Mouse (Mus musculus) layer of hippocampus, adult 18-20 months (tissue): ENCODE data around the gene Pappa2. TPM values are rescaled to one million over a fixed set of nuclear protein-coding genes. Genes with fewer than 3 reads are reported as not detected.

Experiments
- DNase-seq, 2 experiments: peaks; one replicate each; pipeline ENCODE4 v3.0.0; 2022; ENCODE audit warnings: low spot score in 2 of 2
- total RNA-seq, 2 experiments: library from RNA; stranded (reverse); gene quantifications; 2 replicates each; pipeline ENCODE4 v1.2.3; 2021

The Pappa2 gene
- total RNA-seq, 2 experiments from 2014 or later, result 0.41 to 0.89 TPM

- peak in 1 of 2 experiments; percentile 34 for DNase-seq
These were observed 69.6 kb downstream of the Pappa2 start for GRCm38 (mm10) chr1:158910661-158911060.

DNA sequence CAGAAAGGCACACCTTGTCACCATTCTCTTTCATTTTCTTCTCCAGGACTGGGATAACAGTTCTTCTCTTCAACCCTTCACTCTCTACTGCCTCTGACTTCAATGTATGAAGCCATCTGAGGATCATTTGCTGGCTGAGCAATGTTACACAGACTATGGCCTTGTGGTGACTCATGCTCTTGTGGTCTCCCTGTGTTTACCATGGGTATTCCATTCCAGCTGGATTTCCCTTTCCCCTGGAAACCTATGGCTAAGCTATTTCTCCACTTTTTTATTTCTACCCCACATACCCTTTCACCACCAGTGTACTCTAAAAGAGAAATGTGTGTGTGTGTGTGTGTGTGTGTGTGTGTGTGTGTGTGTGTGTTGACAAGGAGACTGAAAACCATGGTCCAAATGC is 83.0 kb downstream of the Pappa2 start:
- DNase-seq, result no peak

GRCm38 (mm10) chr1:158894441-158894840 is 85.8 kb downstream of the Pappa2 start:
- no peak for DNase-seq

DNA sequence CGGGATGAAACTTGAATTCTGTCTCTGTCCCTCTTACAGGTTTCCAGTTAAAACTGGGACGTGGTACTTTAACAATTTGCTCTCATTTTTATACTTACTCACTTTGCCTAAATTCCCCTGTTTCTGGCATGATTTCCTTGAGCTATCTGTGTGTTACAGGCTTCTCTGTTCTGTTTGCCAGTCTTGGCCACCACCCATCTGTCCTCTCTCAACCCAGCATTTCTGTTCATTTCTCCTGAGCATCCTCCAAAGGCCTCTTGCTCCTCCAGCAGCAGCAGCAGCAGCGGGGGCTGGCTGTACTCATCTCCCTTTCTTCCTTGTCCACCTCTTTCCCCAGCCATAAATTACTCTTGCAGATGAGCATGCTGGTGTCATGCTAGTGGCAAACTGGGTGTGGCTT is 104.8 kb downstream of the Pappa2 start:
- peak in 1 of 2 experiments; percentile 7 for DNase-seq

- DNase-seq, result no peak
These were observed 105.7 kb downstream of the Pappa2 start for GRCm38 (mm10) chr1:158874552-158875077.

DNA sequence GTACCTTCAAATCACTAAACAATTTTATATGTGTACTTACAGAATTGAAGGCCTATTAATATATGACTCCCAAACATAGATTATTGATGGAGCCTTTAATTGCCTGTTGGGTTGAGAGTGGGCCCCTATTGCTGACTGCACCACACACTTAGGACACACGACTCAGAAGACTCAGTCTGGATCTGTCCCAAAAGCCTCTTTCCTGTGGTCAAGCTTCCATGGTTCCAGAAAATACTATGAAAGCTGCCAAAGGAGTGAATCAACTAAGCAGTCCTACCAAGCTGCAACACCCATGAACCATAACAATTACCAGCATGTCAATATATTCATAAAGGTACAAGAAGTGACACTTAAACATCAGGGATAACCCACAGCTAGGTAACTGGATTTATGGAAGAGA is 106.7 kb downstream of the Pappa2 start:
- no peak for DNase-seq

DNA sequence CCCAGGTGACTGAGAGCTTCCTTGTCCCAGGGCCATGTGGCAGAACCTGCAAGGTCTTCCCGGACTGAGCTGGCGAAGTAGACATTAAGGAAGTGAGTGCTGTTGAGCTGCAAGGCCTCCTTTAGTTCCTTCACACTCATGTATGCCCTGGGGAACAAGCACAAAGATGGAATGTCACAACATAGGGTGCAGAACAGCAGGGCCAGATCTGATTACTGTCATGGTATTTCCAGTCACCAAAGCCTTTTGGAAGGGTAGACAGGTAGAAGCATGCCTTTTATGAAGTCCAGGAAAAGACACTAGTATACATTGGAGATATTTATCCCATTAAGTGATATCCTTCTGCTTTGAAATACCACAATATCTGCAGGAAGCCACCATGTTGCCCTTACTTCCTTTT is 108.9 kb downstream of the Pappa2 start:
- no peak for DNase-seq

GRCm38 (mm10) chr1:158860190-158860589 is 120.1 kb downstream of the Pappa2 start:
- no peak for DNase-seq

GRCm38 (mm10) chr1:158853936-158854882 is 126.1 kb downstream of the Pappa2 start:
- no peak for DNase-seq

- DNase-seq, result peak in 1 of 2 experiments; percentile 14
These were observed 127.3 kb downstream of the Pappa2 start for GRCm38 (mm10) chr1:158852836-158853567.

GRCm38 (mm10) chr1:158850459-158850858 is 129.8 kb downstream of the Pappa2 start:
- no peak for DNase-seq

- DNase-seq, result no peak
These were observed 135.7 kb downstream of the Pappa2 start for GRCm38 (mm10) chr1:158844604-158845003.

DNA sequence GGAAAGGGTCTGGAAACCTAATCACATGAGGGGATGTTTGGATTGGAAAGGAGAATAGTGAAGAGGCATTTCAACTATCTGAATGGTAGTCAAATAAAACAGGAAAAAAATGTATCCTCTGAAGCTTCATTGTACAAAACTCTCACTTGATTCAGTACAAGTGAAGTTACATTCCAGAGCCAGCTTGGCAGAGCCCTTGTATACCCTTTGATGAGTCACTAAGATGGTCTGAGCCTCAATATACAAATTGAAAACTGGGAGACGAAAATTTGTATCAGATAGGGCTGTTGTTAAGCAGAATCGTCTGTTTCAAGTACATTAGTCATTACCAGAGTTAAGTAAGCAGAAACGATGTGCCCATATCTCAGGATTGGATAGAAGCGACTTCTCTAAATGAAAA is 143.1 kb downstream of the Pappa2 start:
- no peak for DNase-seq

DNA sequence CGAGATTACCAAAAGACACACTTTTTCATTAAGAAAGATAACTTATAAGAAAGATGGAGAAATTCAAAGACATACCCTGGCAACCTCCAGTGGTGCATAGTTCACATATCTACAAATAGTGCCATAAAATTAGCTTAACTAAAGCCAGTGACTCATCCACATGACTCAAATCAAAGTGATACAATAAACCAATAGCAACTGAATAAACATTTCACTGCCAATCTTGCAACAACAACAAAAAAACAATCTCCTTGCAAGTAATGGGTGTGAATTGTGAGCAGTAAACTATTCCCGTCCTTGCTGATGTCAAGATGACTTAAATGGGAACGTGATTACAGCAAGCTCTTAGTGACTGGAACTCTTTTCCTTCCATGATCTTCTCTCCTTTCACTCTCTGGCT is 150.1 kb downstream of the Pappa2 start:
- DNase-seq, result no peak

DNA sequence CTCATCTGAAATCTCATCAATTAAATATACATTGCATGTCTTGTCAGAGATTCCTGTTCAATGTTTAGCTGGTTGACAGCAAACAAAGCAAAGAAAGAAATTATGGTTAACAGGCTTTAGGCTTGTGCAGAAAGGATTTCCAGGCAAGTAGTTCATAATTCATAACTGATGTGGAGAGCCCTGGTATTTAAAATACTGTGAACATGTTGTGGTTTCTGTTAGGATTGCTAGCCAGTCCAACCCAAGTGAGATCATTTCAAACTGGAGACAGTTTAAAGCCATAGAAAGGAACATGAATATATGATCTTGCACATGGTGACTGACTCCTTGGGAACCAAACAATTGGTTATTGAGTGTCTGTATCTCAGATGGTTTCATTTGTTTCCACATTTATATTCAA is 152.4 kb downstream of the Pappa2 start:
- no peak for DNase-seq

DNA sequence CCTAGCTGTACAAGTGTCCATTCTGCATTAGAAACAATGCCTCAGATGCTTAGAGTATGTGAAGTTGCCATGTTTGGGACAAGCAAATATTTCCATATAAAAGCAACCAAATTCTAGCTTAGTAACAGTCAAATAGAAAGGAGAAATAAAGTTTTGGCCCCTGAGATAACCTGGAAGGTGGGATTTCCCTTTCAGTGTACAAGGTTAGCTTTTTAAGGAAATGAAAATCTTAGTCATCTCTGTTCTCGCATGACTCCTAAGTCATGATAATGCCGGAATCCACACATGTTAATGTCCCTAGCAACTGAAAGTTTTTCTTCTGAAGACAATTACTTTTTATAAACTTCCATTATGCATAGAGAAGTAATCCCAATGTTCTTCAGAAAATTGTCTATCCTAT is 160.6 kb downstream of the Pappa2 start:
- no peak for DNase-seq

GRCm38 (mm10) chr1:158816479-158816878 is 163.8 kb downstream of the Pappa2 start:
- DNase-seq, result no peak

- DNase-seq, result no peak
These were observed 168.4 kb downstream of the Pappa2 start for GRCm38 (mm10) chr1:158811887-158812286.

DNA sequence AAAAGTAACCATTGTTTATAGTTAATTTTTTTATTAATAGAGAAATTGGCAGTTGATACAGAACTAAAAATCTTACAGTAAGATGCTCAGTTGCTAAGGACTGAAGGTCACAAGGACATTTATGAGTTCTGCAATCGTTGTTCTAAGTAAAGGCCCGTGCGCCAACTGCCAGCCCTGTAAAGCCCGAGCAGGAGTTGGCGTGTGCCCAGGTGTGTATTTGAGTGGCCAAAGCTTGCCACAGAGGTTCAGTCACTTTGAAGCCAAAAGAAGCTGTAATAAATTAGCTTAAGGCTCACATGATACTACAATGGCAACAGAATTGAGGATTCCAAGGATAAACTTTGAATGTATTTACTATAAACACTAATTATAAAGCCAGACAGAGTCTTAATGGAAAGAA is 204.8 kb downstream of the Pappa2 start:
- no peak for DNase-seq

- no peak for DNase-seq
These were observed 207.2 kb downstream of the Pappa2 start for GRCm38 (mm10) chr1:158773102-158773501.

DNA sequence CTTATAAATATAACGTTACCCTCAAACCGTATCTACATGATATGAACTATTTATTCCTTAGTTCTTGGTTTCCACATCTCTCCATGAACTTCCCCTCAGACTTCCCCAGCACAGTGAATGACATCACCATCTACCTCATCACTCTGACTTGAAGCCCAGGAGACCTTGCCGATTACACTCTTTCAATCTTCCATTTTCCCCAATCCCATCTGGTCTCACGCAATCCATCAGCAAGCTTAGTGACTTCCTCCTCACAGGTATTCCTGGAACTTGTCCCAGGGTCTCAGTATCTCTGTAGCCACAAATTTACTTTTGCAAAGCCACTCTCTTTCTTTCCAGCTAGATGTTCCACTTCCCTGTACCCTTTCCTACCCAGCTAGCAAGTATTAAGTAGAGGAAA is 209.5 kb downstream of the Pappa2 start:
- no peak for DNase-seq

- no peak for DNase-seq
These were observed 210.1 kb downstream of the Pappa2 start for GRCm38 (mm10) chr1:158770036-158770655.
